Mouse (Mus musculus): ENCODE data around the gene Smyd3.

- TF ChIP-seq CTCF (IDR thresholded peaks at IDR 0.05; ENCODE audit: control insufficient read depth, insufficient read depth, insufficient read length): no peak
- no peak for TF ChIP-seq MAX (IDR thresholded peaks at IDR 0.05)
- TF ChIP-seq USF1 (IDR thresholded peaks at IDR 0.05; ENCODE audit: low read depth): no peak
Observed at GRCm38 (mm10) chr1:178980185-178980584, 537.7 kb downstream of the Smyd3 start.

Data from C2C12 (cell line).